Mouse (Mus musculus): ENCODE data around the gene 2010003K11Rik. TPM values are rescaled to one million over a fixed set of nuclear protein-coding genes. Genes with fewer than 3 reads are reported as not detected.

The 2010003K11Rik gene
- 1.8 and 2.5 TPM in 2 replicates for polyA plus RNA-seq (2015; fragmentation: Nextera tagmentation; extraction: Ambion mirVana)

- 61% methylated on average over 16 of the region's 16 CpGs for WGBS
- H3K36me3 ChIP-seq (ENCODE audit: control insufficient read depth, insufficient read depth, low read length): no peaks in the 10 kb centered on the region
- no peaks in the 10 kb centered on the region; the same call in 1 of the 2 replicates for H3K27me3 ChIP-seq (ENCODE audit: control insufficient read depth, insufficient read depth, low read length)
- no peak within 1 kb of the TSS for H3K27ac ChIP-seq (ENCODE audit: low read length)
- no peak for ATAC-seq (ENCODE audit: insufficient read depth, low FRiP score)
- 0 out of 2 replicates have a peak within 1 kb of the TSS, but pooled peaks have one; percentile 37 for H3K9ac ChIP-seq (ENCODE audit: low read length)
- peak within 1 kb of the TSS; percentile 29; the same call in 1 of the 2 replicates for H3K4me2 ChIP-seq (ENCODE audit: low read depth, low read length)
- H3K4me3 ChIP-seq (replicated peaks; ENCODE audit: low read length): no peak within 1 kb of the TSS; the same call in 1 of the 2 replicates
- peaks cover 10% of the 10 kb centered on the region for H3K4me1 ChIP-seq (ENCODE audit: control insufficient read depth, insufficient read depth, low read length)
- no peaks in the 10 kb centered on the region for H3K9me3 ChIP-seq (replicated peaks; ENCODE audit: control insufficient read depth, low read length)
These were observed at the start of gene 2010003K11Rik for GRCm38 (mm10) chr19:4498062-4498933. 2010003K11Rik (minus strand) TSS chr19:4498583.

- Histone ChIP-seq H3K4me1 (ENCODE audit: control insufficient read depth, insufficient read depth, low read length) (no peaks in the 10 kb centered on the region), H3K36me3 (ENCODE audit: control insufficient read depth, insufficient read depth, low read length) (no peaks in the 10 kb centered on the region), H3K9ac (ENCODE audit: low read length) (no peak overlapping the region), H3K4me2 (ENCODE audit: low read depth, low read length) (no peak overlapping the region), H3K27ac (ENCODE audit: low read length) (no peak overlapping the region), H3K27me3 (ENCODE audit: control insufficient read depth, insufficient read depth, low read length) (no peaks in the 10 kb centered on the region), H3K9me3 (replicated peaks; ENCODE audit: control insufficient read depth, low read length) (no peaks in the 10 kb centered on the region), H3K4me3 (replicated peaks; ENCODE audit: low read length) (no peak overlapping the region)
- no peak for ATAC-seq (ENCODE audit: insufficient read depth, low FRiP score)
- 76% methylated on average over 6 of the region's 6 CpGs for WGBS
These were observed 49.4 kb upstream of the 2010003K11Rik start for GRCm38 (mm10) chr19:4547801-4548200.

DNA sequence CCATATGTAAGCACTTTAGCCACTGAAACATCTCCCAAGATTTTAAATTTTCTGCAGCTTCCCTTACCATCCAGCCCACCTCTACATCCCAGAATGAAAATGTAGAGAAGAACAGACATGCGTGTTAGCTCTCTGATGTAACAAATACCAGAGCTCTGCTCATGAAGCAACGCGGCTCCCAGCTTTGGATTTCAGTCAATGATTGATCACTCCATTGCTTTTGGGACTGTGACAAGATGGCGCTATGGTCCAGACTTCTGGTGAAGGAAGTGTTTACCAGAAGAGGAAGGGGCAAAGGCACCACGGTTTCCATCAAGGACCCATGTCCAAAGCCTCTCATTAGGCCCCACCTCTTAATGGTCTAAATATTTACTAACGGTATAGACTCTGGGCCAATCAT, 47.5 kb upstream of the 2010003K11Rik start:
- Histone ChIP-seq H3K27me3 (ENCODE audit: control insufficient read depth, insufficient read depth, low read length) (no peaks in the 10 kb centered on the region), H3K27ac (ENCODE audit: low read length) (no peak overlapping the region), H3K4me1 (ENCODE audit: control insufficient read depth, insufficient read depth, low read length) (no peaks in the 10 kb centered on the region), H3K36me3 (ENCODE audit: control insufficient read depth, insufficient read depth, low read length) (no peaks in the 10 kb centered on the region), H3K9ac (ENCODE audit: low read length) (no peak overlapping the region), H3K9me3 (replicated peaks; ENCODE audit: control insufficient read depth, low read length) (no peaks in the 10 kb centered on the region), H3K4me2 (ENCODE audit: low read depth, low read length) (no peak overlapping the region), H3K4me3 (replicated peaks; ENCODE audit: low read length) (no peak overlapping the region)
- ATAC-seq (ENCODE audit: insufficient read depth, low FRiP score): no peak
- WGBS: 80% methylated on average over 6 of the region's 6 CpGs

- H3K27me3 ChIP-seq (ENCODE audit: control insufficient read depth, insufficient read depth, low read length): no peaks in the 10 kb centered on the region
- no peak for ATAC-seq (ENCODE audit: insufficient read depth, low FRiP score)
- no peak overlapping the region for H3K27ac ChIP-seq (ENCODE audit: low read length)
- no peak overlapping the region for H3K4me3 ChIP-seq (replicated peaks; ENCODE audit: low read length)
- no peak overlapping the region for H3K9ac ChIP-seq (ENCODE audit: low read length)
- WGBS: 83% methylated on average over 4 of the region's 4 CpGs
- H3K4me1 ChIP-seq (ENCODE audit: control insufficient read depth, insufficient read depth, low read length): no peaks in the 10 kb centered on the region
- H3K36me3 ChIP-seq (ENCODE audit: control insufficient read depth, insufficient read depth, low read length): no peaks in the 10 kb centered on the region
- no peak overlapping the region for H3K4me2 ChIP-seq (ENCODE audit: low read depth, low read length)
- no peaks in the 10 kb centered on the region for H3K9me3 ChIP-seq (replicated peaks; ENCODE audit: control insufficient read depth, low read length)
These were observed 46.7 kb upstream of the 2010003K11Rik start for GRCm38 (mm10) chr19:4545091-4545490.

DNA sequence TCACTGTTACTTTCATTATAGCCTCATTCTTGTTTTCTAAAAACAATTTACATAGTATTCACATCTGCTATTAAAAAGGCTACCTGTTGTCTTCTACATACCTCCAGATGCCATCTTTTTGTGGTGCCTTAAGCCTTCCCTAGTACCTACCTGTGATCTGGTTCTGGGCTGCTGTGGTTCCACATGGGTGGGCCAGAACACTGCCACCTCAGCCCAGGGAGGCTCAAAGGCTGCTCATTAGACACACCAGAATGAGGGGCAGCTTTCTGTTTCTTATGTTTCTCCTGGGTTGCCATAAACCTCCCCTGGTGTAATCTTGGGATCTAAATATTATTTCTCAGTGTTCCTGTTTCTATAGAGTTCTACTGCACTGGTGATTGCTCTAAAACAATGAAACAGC, 43.7 kb upstream of the 2010003K11Rik start:
- Histone ChIP-seq H3K4me1 (ENCODE audit: control insufficient read depth, insufficient read depth, low read length) (no peaks in the 10 kb centered on the region), H3K9ac (ENCODE audit: low read length) (no peak overlapping the region), H3K27ac (ENCODE audit: low read length) (no peak overlapping the region), H3K4me2 (ENCODE audit: low read depth, low read length) (no peak overlapping the region), H3K9me3 (replicated peaks; ENCODE audit: control insufficient read depth, low read length) (no peaks in the 10 kb centered on the region), H3K36me3 (ENCODE audit: control insufficient read depth, insufficient read depth, low read length) (no peaks in the 10 kb centered on the region), H3K27me3 (ENCODE audit: control insufficient read depth, insufficient read depth, low read length) (no peaks in the 10 kb centered on the region), H3K4me3 (replicated peaks; ENCODE audit: low read length) (no peak overlapping the region)
- ATAC-seq (ENCODE audit: insufficient read depth, low FRiP score): no peak

- 90% methylated on average over 3 of the region's 3 CpGs for WGBS
- Histone ChIP-seq H3K27me3 (ENCODE audit: control insufficient read depth, insufficient read depth, low read length) (no peaks in the 10 kb centered on the region), H3K9ac (ENCODE audit: low read length) (no peak overlapping the region), H3K4me1 (ENCODE audit: control insufficient read depth, insufficient read depth, low read length) (no peaks in the 10 kb centered on the region), H3K36me3 (ENCODE audit: control insufficient read depth, insufficient read depth, low read length) (no peaks in the 10 kb centered on the region), H3K4me3 (replicated peaks; ENCODE audit: low read length) (no peak overlapping the region), H3K4me2 (ENCODE audit: low read depth, low read length) (no peak overlapping the region), H3K9me3 (replicated peaks; ENCODE audit: control insufficient read depth, low read length) (no peaks in the 10 kb centered on the region), H3K27ac (ENCODE audit: low read length) (no peak overlapping the region)
- ATAC-seq (ENCODE audit: insufficient read depth, low FRiP score): no peak
These were observed 42.6 kb upstream of the 2010003K11Rik start for GRCm38 (mm10) chr19:4540992-4541391.

GRCm38 (mm10) chr19:4540263-4540662, 41.9 kb upstream of the 2010003K11Rik start:
- no peaks in the 10 kb centered on the region for H3K9me3 ChIP-seq (replicated peaks; ENCODE audit: control insufficient read depth, low read length)
- no peak overlapping the region for H3K9ac ChIP-seq (ENCODE audit: low read length)
- WGBS: 83% methylated on average over 6 of the region's 6 CpGs
- H3K4me1 ChIP-seq (ENCODE audit: control insufficient read depth, insufficient read depth, low read length): no peaks in the 10 kb centered on the region
- no peak overlapping the region for H3K4me2 ChIP-seq (ENCODE audit: low read depth, low read length)
- no peak for ATAC-seq (ENCODE audit: insufficient read depth, low FRiP score)
- no peak overlapping the region for H3K27ac ChIP-seq (ENCODE audit: low read length)
- H3K27me3 ChIP-seq (ENCODE audit: control insufficient read depth, insufficient read depth, low read length): no peaks in the 10 kb centered on the region
- H3K4me3 ChIP-seq (replicated peaks; ENCODE audit: low read length): no peak overlapping the region
- H3K36me3 ChIP-seq (ENCODE audit: control insufficient read depth, insufficient read depth, low read length): no peaks in the 10 kb centered on the region

- Histone ChIP-seq H3K27me3 (ENCODE audit: control insufficient read depth, insufficient read depth, low read length) (no peaks in the 10 kb centered on the region), H3K27ac (ENCODE audit: low read length) (no peak overlapping the region), H3K4me1 (ENCODE audit: control insufficient read depth, insufficient read depth, low read length) (no peaks in the 10 kb centered on the region), H3K36me3 (ENCODE audit: control insufficient read depth, insufficient read depth, low read length) (no peaks in the 10 kb centered on the region), H3K4me2 (ENCODE audit: low read depth, low read length) (no peak overlapping the region), H3K9ac (ENCODE audit: low read length) (no peak overlapping the region), H3K9me3 (replicated peaks; ENCODE audit: control insufficient read depth, low read length) (no peaks in the 10 kb centered on the region), H3K4me3 (replicated peaks; ENCODE audit: low read length) (no peak overlapping the region)
- 70% methylated on average over 3 of the region's 3 CpGs for WGBS
- ATAC-seq (ENCODE audit: insufficient read depth, low FRiP score): no peak
These were observed 38.2 kb upstream of the 2010003K11Rik start for GRCm38 (mm10) chr19:4536606-4537005.

DNA sequence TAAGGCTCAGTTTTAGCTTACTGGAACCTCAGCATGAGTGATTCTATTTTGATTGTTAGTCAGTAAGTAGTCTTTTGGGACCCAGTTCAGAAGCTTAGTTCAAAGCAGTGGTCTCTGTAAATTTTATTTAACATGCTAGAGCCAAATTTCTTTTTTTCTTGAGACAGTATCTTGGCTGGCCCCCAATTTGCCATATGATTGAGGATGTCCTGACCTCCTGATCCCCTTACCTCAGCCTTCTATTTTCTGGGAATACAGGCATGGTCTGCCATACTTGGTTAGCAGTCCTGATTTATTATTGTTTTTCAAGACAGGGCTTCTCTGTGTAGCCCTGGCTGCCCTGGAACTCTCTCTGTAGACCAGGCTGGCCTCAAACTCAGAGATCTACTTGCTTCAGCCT, 37.5 kb upstream of the 2010003K11Rik start:
- Histone ChIP-seq H3K27me3 (ENCODE audit: control insufficient read depth, insufficient read depth, low read length) (no peaks in the 10 kb centered on the region), H3K36me3 (ENCODE audit: control insufficient read depth, insufficient read depth, low read length) (no peaks in the 10 kb centered on the region), H3K9ac (ENCODE audit: low read length) (no peak overlapping the region), H3K4me2 (ENCODE audit: low read depth, low read length) (no peak overlapping the region), H3K4me1 (ENCODE audit: control insufficient read depth, insufficient read depth, low read length) (no peaks in the 10 kb centered on the region), H3K9me3 (replicated peaks; ENCODE audit: control insufficient read depth, low read length) (no peaks in the 10 kb centered on the region), H3K27ac (ENCODE audit: low read length) (no peak overlapping the region), H3K4me3 (replicated peaks; ENCODE audit: low read length) (no peak overlapping the region)
- no peak for ATAC-seq (ENCODE audit: insufficient read depth, low FRiP score)

All from stomach, embryonic 16.5 days (tissue).